Mouse (Mus musculus): ENCODE results near the gene Lrrc45. TPM values are rescaled to one million over a fixed set of nuclear protein-coding genes. Genes with fewer than 3 reads are reported as not detected.
"Not testable (repeated sequence)": the region's sequence is repeated elsewhere in the genome, so short reads cannot be mapped to it uniquely, and the experiment has no call there.

Gene Lrrc45
- polyA plus RNA-seq, 1 experiment from 2014 or later: 73.1 TPM

- 95% methylated on average over 1 of the region's 1 CpGs for WGBS
- Histone ChIP-seq H3K4me2 (no peak overlapping the region), H3K9me3 (no peaks in the 10 kb centered on the region), H3K9ac (no peak overlapping the region), H3K4me3 (no peak overlapping the region), H3K4me1 (replicated peaks) (peaks cover 9% of the 10 kb centered on the region), H3K27me3 (peaks cover 42% of the 10 kb centered on the region), H3K27ac (no peak overlapping the region), H3K36me3 (no peaks in the 10 kb centered on the region)
- no peak for ATAC-seq (ENCODE audit: low FRiP score)
Measured at GRCm38 (mm10) chr11:120731395-120731794, 17.7 kb downstream of the Lrrc45 start.

DNA sequence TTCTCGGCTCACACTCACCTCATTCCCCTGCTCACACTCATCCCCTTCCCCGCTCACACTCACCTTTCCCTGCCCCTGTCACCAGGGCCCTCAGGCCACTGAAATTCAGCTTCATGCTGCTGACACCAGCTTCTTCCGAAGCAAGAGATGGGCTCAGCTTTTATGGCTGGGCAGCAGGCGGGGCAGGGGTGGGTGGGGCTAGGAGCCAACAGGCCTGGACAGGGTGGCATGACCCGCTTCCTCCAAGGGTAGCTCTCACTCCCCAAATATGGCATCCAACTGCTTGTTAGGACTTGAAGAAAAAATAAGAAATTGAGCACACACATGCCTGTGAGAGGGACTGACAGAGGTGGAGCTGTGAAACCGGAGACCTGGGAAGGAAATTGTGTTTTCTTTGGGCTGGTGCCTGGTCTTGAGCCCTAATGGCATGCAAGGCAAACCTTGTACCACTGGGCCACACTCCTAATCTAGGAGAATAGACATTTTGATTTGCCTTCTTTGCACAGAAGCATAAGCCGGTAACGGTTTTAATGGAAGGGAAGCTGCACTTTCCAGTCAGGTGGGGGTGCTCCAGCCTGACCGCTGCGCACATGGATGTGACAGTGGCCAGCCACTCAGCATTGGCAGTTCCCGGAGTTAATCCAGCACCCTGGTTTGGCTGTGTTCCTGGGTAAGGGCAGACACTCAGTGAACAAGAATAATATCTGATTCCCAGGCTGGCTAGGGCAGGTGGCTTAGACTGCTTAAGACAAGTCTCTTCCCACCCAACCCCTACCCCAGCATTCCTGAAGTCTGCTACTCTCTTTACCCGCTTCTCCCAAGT is 18.3 kb downstream of the Lrrc45 start, which contains the start of gene Cbr2:
Gene Cbr2 (minus strand): TSS at position 257 of the 823 bp plus-strand sequence.
- WGBS: 77% methylated on average over 12 of the region's 12 CpGs
- H3K4me1 ChIP-seq (replicated peaks): peaks cover 2% of the 10 kb centered on the region
- no peaks in the 10 kb centered on the region for H3K9me3 ChIP-seq
- no peak within 1 kb of the TSS for H3K27ac ChIP-seq
- H3K4me2 ChIP-seq: no peak within 1 kb of the TSS
- H3K4me3 ChIP-seq: no peak within 1 kb of the TSS
- H3K9ac ChIP-seq: no peak within 1 kb of the TSS
- H3K27me3 ChIP-seq: peaks cover 41% of the 10 kb centered on the region
- H3K36me3 ChIP-seq: no peaks in the 10 kb centered on the region
- ATAC-seq (ENCODE audit: low FRiP score): no peak

DNA sequence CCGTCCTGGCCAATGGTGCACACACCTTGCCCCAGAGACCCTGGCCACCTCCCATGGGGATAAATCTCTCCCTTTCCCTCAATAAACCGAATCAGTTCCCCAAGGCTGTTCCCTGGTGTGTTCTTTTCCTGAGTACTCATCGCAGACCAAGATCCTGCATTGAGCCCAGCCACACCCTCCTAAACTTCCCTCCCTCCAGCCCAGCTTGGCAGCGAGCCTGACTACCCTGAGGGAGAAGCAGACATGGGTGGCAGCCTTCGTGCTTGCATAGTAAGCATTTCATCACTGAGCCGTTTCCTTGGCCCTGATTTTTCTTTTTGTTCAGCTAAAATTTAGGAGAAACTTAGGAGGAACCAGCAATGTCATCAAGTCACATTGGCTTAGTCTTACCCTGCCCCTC is 19.8 kb downstream of the Lrrc45 start:
- no peaks in the 10 kb centered on the region for H3K4me1 ChIP-seq (replicated peaks)
- 64% methylated on average over 6 of the region's 6 CpGs for WGBS
- H3K9me3 ChIP-seq: no peaks in the 10 kb centered on the region
- no peak overlapping the region for H3K9ac ChIP-seq
- no peak overlapping the region for H3K27ac ChIP-seq
- ATAC-seq (ENCODE audit: low FRiP score): no peak
- no peak overlapping the region for H3K4me2 ChIP-seq
- no peak overlapping the region for H3K4me3 ChIP-seq
- no peaks in the 10 kb centered on the region for H3K36me3 ChIP-seq
- peaks cover 36% of the 10 kb centered on the region for H3K27me3 ChIP-seq

DNA sequence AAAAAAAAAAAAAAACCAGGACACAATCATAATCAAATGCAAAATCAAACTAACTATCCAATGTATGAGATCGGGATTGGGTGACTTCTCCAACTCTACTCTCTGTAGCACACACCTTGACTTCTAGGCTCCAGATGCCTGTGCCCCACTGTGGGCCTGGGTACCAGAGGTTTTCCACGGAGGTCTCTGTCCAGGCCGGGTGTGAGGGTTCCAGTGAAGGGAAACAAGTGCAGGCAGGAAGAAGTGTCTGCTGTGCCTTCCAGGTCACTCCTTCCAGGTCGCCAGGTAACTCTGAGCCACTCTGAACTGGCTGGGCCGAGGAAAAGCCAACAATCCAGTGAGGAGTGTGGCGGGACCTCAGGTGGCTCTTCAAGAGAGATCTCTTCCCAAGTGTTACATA is 22.7 kb downstream of the Lrrc45 start:
- no peak overlapping the region for H3K27ac ChIP-seq
- H3K4me3 ChIP-seq: no peak overlapping the region
- peaks cover 20% of the 10 kb centered on the region for H3K27me3 ChIP-seq
- H3K9ac ChIP-seq: no peak overlapping the region
- 79% methylated on average over 6 of the region's 6 CpGs for WGBS
- H3K9me3 ChIP-seq: no peaks in the 10 kb centered on the region
- no peaks in the 10 kb centered on the region for H3K36me3 ChIP-seq
- no peaks in the 10 kb centered on the region for H3K4me1 ChIP-seq (replicated peaks)
- no peak overlapping the region for H3K4me2 ChIP-seq
- ATAC-seq (ENCODE audit: low FRiP score): no peak

- WGBS: 93% methylated on average over 5 of the region's 5 CpGs
Measured at GRCm38 (mm10) chr11:120740981-120741380, 27.3 kb downstream of the Lrrc45 start.

GRCm38 (mm10) chr11:120744121-120744701 is 30.5 kb downstream of the Lrrc45 start:
- Histone ChIP-seq H3K27me3 (no peaks in the 10 kb centered on the region; the same call in 1 of the 2 replicates), H3K9ac (no peak overlapping the region), H3K27ac (no peak overlapping the region), H3K4me3 (no peak overlapping the region), H3K4me1 (replicated peaks) (no peaks in the 10 kb centered on the region), H3K9me3 (no peaks in the 10 kb centered on the region), H3K4me2 (no peak overlapping the region), H3K36me3 (no peaks in the 10 kb centered on the region)
- 79% methylated on average over 7 of the region's 7 CpGs for WGBS
- ATAC-seq (ENCODE audit: low FRiP score): no peak

More at GRCm38 (mm10) chr11:120740981-120741380, 27.3 kb downstream of the Lrrc45 start:
- H3K4me2 ChIP-seq: no peak overlapping the region
- H3K27ac ChIP-seq: no peak overlapping the region
- H3K36me3 ChIP-seq: no peaks in the 10 kb centered on the region
- ATAC-seq (ENCODE audit: low FRiP score): no peak
- H3K4me3 ChIP-seq: no peak overlapping the region
- H3K9ac ChIP-seq: no peak overlapping the region
- no peaks in the 10 kb centered on the region; the same call in 1 of the 2 replicates for H3K27me3 ChIP-seq
- no peaks in the 10 kb centered on the region for H3K4me1 ChIP-seq (replicated peaks)
- H3K9me3 ChIP-seq: no peaks in the 10 kb centered on the region

DNA sequence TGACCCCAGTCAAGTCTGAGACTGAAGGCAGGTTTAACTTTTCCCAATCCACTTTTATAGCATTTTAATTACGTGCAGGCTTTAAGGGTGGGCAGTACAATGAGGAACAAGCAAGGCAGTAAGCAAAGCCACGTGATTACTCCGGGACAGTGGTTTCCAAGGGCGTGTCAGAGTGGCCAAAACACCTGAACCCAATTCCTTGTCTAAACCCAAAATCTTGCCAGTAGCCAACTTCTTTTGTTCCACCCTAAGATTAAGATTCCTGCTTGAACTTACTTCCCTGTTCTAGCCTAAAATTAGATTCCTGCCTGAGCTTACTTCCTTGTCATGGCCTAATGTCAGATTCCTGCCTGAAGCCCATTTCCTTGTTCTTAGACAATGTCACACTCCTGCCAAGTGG is 34.2 kb downstream of the Lrrc45 start:
- no peaks in the 10 kb centered on the region for H3K27me3 ChIP-seq
- no peak overlapping the region for H3K9ac ChIP-seq
- H3K36me3 ChIP-seq: no peaks in the 10 kb centered on the region
- no peak for ATAC-seq (ENCODE audit: low FRiP score)
- H3K4me2 ChIP-seq: no peak overlapping the region
- 87% methylated on average over 4 of the region's 4 CpGs for WGBS
- H3K4me1 ChIP-seq (replicated peaks): no peaks in the 10 kb centered on the region
- no peaks in the 10 kb centered on the region for H3K9me3 ChIP-seq
- H3K4me3 ChIP-seq: no peak overlapping the region
- H3K27ac ChIP-seq: no peak overlapping the region

DNA sequence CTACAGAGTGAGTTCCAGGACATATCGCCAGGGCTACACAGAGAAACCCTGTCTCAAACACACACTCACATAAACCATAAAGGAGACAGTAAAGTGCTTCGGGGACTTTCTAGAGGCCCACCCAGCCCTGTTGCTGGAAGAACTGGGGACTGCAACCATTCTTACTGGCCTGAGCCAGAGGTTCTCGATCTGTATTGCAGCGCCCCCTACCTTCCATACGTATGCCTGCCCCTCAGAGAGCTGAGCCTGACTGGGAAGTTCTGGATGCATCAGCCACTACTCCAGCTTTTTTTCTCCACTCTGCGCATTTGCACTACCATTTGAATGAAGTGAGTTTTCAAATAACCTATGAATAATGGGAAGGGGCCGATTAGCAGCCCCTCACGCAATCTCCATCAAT is 35.7 kb downstream of the Lrrc45 start:
- no peak overlapping the region for H3K4me3 ChIP-seq
- no peak for ATAC-seq (ENCODE audit: low FRiP score)
- no peaks in the 10 kb centered on the region for H3K9me3 ChIP-seq
- H3K9ac ChIP-seq: no peak overlapping the region
- no peak overlapping the region for H3K27ac ChIP-seq
- no peaks in the 10 kb centered on the region for H3K27me3 ChIP-seq
- H3K4me1 ChIP-seq (replicated peaks): no peaks in the 10 kb centered on the region
- WGBS: 56% methylated on average over 8 of the region's 8 CpGs
- H3K36me3 ChIP-seq: no peaks in the 10 kb centered on the region
- no peak overlapping the region for H3K4me2 ChIP-seq

DNA sequence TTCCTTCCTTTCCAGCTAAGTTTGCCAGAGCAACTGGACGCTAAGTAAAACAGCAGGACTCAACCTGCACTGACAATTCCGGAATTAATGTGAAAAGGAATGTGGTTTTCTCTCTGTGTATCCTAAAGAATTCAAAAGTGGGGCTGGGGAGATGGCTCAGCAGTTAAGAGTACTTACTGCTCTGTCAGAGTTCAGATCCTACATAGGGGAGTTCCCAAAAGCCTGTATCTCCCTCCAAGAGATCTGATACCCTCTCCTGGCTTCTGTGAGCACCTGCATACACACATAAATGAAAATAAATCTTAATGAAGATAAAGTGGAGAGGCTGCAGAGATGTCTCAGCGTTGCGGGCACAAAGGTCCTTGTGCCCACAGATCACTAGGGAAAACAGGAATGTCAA is 37.9 kb downstream of the Lrrc45 start:
- H3K4me3 ChIP-seq: no peak overlapping the region
- no peak for ATAC-seq (ENCODE audit: low FRiP score)
- H3K27me3 ChIP-seq: no peaks in the 10 kb centered on the region
- no peaks in the 10 kb centered on the region for H3K36me3 ChIP-seq
- H3K9me3 ChIP-seq: no peaks in the 10 kb centered on the region
- no peak overlapping the region for H3K4me2 ChIP-seq
- no peak overlapping the region for H3K9ac ChIP-seq
- no peak overlapping the region for H3K27ac ChIP-seq
- WGBS: 74% methylated on average over 4 of the region's 4 CpGs
- no peaks in the 10 kb centered on the region for H3K4me1 ChIP-seq (replicated peaks)

GRCm38 (mm10) chr11:120760236-120760635 is 46.5 kb downstream of the Lrrc45 start:
- WGBS: 96% methylated on average over 9 of the region's 9 CpGs
- Histone ChIP-seq H3K4me1 (replicated peaks) (no peaks in the 10 kb centered on the region; the same call in 1 of the 2 replicates), H3K36me3 (no peaks in the 10 kb centered on the region), H3K27me3 (peaks cover 13% of the 10 kb centered on the region), H3K27ac (no peak overlapping the region), H3K4me2 (no peak overlapping the region), H3K9ac (no peak overlapping the region), H3K9me3 (0 out of 2 replicates have a peak, but pooled peaks cover 6% of the 10 kb centered on the region), H3K4me3 (no peak overlapping the region)
- no peak for ATAC-seq (ENCODE audit: low FRiP score)

GRCm38 (mm10) chr11:120761811-120762671 is 48.3 kb downstream of the Lrrc45 start:
- Histone ChIP-seq H3K27ac (no peak overlapping the region), H3K4me3 (no peak overlapping the region), H3K27me3 (peaks cover 20% of the 10 kb centered on the region), H3K4me1 (replicated peaks) (no peaks in the 10 kb centered on the region; the same call in 1 of the 2 replicates), H3K4me2 (no peak overlapping the region), H3K9me3 (0 out of 2 replicates have a peak, but pooled peaks cover 6% of the 10 kb centered on the region), H3K36me3 (no peaks in the 10 kb centered on the region), H3K9ac (no peak overlapping the region)
- 75% methylated on average over 14 of the region's 14 CpGs for WGBS
- ATAC-seq (ENCODE audit: low FRiP score): no peak

DNA sequence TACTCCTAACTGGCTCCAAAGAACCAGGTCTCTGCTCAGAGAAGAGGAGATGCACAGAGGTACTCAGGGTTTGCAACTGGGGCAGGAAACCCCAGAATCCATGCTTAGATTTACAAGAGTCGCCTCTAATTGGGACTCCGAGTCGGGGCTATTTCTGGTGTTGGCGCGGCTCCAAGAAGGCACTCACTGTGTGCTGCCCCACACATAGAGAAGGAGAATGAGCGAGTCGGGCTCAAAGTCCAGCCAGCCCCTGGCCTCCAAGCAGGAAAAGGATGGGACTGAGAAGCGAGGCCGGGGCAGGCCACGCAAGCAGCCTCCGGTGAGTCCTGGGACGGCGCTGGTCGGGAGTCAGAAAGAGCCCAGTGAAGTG is 48.9 kb downstream of the Lrrc45 start, which contains the start of gene Hmga1b:
Gene Hmga1b (plus strand): TSS at position 123 of the 370 bp plus-strand sequence.
- H3K9ac ChIP-seq; H3K4me3 ChIP-seq; H3K36me3 ChIP-seq; ATAC-seq (ENCODE audit: low FRiP score); H3K27ac ChIP-seq; H3K4me1 ChIP-seq (replicated peaks); H3K9me3 ChIP-seq: not testable (repeated sequence)
- Histone ChIP-seq H3K27me3 (peaks cover 20% of the 10 kb centered on the region), H3K4me2 (peak within 1 kb of the TSS; percentile 26; the same call in 1 of the 2 replicates)
- 19% methylated on average over 14 of the region's 14 CpGs for WGBS

All from hindbrain, embryonic 13.5 days (tissue).